Mouse (Mus musculus) layer of hippocampus, adult 6 months (tissue): ENCODE measurements around the gene Rnf44. TPM values are rescaled to one million over a fixed set of nuclear protein-coding genes. Genes with fewer than 3 reads are reported as not detected.

Experiments used
- long read RNA-seq, 2 experiments: library from polyadenylated mRNA; unstranded; transcript quantifications; one replicate each; pipeline ENCODE4 v2.0.0; 2019 to 2020
- polyA plus RNA-seq: library from polyadenylated mRNA; unstranded; fragments of <200 nt; fragmentation: Nextera tagmentation; gene quantifications from 2 replicates; pipeline ENCODE4 v1.2.3, GENCODE M21; 2021

Rnf44 gene
- 99.6 and 131 TPM in 2 replicates for polyA plus RNA-seq
- long read RNA-seq, experiment 1, partial matches to known transcripts, result 0 of 19 reads
- long read RNA-seq, experiment 1, other reads (novel, unspliced or antisense), result 19 of 19 reads
- long read RNA-seq, experiment 2, partial matches to known transcripts, result 6 of 80 reads
- long read RNA-seq, experiment 2, other reads (novel, unspliced or antisense), result 74 of 80 reads

GRCm38 (mm10) chr13:54693558-54694347 is at the start of gene Rnf44:
Gene Rnf44 (minus strand): TSS chr13:54693907.

GRCm38 (mm10) chr13:54701243-54701642 is 7.5 kb upstream of the Rnf44 start, which contains the start of gene Cdhr2:
Gene Cdhr2 (plus strand): TSS chr13:54701461.

Other genes with a start within 250 kb of the Rnf44 start
- 57.5 and 58.2 TPM in 2 replicates for gene Thoc3, start 225.1 kb downstream of the Rnf44 start, polyA plus RNA-seq
- gene Simc1, start 190.1 kb downstream of the Rnf44 start, polyA plus RNA-seq, result 5.1 and 5.4 TPM in 2 replicates
- gene 4833439L19Rik, start 128.5 kb downstream of the Rnf44 start, polyA plus RNA-seq, result 191 and 227 TPM in 2 replicates
- gene Arl10, start 118.9 kb downstream of the Rnf44 start, polyA plus RNA-seq, result 44.6 and 50.0 TPM in 2 replicates
- gene Nop16, start 103.8 kb downstream of the Rnf44 start, polyA plus RNA-seq, result 28.3 and 31.3 TPM in 2 replicates
- 514 and 522 TPM in 2 replicates for gene Higd2a, start 103.7 kb downstream of the Rnf44 start, polyA plus RNA-seq
- 270 and 276 TPM in 2 replicates for gene Cltb, start 82.6 kb downstream of the Rnf44 start, polyA plus RNA-seq
- 44.0 and 57.8 TPM in 2 replicates for gene Faf2, start 72.1 kb downstream of the Rnf44 start, polyA plus RNA-seq
- gene Cdhr2, start 7.6 kb upstream of the Rnf44 start, polyA plus RNA-seq, result 0.13 and 0.20 TPM in 2 replicates
- 13.2 and 13.9 TPM in 2 replicates for gene Gprin1, start 56.0 kb upstream of the Rnf44 start, polyA plus RNA-seq
- gene Sncb, start 72.7 kb upstream of the Rnf44 start, polyA plus RNA-seq, result 45.5 and 70.1 TPM in 2 replicates
- not detected in 2 replicates for gene Eif4e1b, start 90.1 kb upstream of the Rnf44 start, polyA plus RNA-seq
- gene Tspan17, start 95.5 kb upstream of the Rnf44 start, polyA plus RNA-seq, result 121 and 122 TPM in 2 replicates